Mouse (Mus musculus) heart, adult 8-10 months (tissue): ENCODE measurements around the gene Ift46. TPM values are rescaled to one million over a fixed set of nuclear protein-coding genes. Genes with fewer than 3 reads are reported as not detected.

Experiments used
- DNase-seq: peaks from one replicate; pipeline ENCODE4 v3.0.0; 2022; ENCODE audit warnings: low spot score
- total RNA-seq, 4 experiments: library from RNA; stranded (reverse); gene quantifications; 2 replicates each; pipeline ENCODE4 v1.2.4; 2022

Ift46 gene
- 10 to 100 TPM; 19.1 to 35.6 (median 22.8) TPM for total RNA-seq

DNA sequence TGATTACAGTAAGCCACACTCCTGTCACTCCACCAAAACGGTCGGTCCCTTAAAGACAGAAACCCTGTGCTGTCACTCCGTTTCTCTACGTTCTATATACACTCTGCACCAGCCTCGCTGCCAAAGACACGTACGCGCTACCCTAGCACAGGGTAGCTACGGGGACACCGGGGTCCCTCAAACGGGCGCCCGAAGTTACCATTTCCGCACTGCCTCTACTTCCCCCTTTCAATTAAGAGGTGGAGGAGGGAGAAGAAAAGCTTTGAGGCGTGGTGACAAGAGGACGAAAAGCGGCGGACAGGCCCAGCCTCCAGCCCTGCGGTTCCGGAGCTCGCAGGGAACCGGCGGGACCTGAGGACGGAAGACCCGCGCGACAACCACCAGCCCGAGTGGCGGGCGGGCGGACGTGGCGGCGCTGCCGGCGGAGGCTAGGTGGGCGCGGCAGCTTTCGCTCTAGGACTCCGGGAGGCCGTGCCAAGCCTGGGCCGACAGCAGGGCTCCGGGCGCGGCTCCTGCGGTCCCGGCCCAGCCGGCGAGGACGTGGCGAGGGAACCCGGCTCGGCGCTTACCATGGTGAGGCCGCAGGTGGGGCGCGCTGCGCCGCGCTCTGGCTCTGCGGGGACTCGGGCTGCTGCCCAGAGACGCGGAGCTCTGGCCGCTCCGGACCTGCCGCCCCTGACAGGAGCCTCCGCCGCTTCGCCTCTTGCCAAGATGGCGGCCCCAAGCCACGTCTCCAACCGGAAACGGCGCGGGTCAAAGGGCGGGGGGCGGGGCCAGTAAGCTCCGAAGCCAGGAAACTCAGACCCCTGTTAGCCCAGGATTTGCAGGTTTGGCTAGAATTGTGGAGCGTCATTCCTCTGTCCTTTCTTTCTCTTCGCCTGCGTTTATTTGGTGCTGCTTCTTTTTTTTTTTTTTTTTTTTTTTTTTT is at the start of gene Ift46, which contains the start of gene Arcn1:
Ift46 (plus strand) TSS at position 808 of the 928 bp plus-strand sequence.
Arcn1 (minus strand) TSS at position 745 of the 928 bp plus-strand sequence.
- peak; percentile 71 for DNase-seq

GRCm38 (mm10) chr9:44718937-44719631 is 48.6 kb upstream of the Ift46 start:
- no peak for DNase-seq

DNA sequence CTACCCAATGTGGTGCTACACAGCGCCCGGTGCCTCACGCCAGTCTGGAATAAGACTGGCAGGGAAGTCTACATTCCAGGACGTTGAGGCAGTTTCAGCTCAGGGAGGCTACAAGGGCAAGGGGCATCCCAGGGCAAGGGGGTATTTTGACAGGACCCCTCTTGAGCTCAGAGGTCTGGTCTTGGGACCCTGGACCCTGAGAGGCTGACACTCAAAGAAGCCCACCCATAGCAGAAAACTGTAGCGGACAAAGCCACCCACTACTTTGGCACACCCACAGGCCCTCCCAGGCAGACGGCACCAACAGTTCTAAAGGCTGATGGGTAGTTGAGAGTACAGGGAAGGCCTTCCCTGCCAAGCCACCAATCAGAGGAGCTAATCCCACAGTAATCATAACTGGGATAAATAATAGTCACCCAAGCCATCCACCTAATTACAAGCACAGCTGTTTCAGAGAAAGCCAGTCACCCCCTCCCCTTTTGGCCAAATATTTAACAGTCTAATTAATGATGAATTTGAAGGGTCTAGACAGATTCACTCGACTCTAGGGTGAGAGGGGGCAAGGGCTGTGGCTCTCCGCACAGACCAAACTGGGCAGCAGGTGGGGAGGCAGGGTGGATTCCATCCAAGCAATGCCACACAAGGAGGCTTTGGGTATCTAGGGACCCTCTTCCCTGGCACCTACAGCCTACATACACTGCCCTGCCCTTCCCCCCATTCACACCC is 47.9 kb upstream of the Ift46 start:
- DNase-seq = no peak

- no peak for DNase-seq
These were observed 47.2 kb upstream of the Ift46 start for GRCm38 (mm10) chr9:44720358-44721153.

DNA sequence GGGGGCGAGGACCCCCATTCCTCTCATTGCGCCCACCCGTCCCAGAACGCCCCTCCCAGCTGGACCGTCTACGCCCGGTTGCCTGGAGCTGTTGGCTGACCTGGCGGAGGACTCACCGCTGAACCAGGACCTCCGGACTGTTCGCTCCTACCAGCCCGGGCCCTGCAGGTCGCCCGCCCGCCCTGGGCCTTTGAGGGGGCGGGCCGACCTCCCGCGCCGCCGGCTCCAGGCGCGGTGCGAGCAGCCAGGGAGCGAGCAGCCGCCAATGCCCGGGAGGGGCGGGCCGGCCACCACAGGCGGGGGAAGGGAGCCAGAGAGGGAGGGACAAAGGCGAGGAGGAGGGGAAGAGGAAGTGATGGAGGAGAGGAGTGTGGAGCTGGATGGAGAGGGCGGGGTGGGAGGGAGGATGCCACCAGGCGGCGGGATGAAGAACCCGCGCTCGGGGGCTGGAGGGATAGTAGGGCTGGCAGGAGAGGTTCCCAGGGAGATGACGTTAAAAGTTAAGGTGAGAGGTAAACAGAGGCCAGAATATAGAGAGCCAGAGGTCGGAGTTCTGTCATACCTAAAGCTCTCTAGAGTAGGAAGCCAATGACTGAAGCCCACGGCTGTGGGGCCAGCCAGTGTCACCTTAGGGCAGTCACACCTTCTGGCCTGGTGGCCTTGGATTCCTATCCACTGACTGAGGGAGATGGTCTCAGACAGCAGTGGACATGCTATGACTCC is 46.4 kb upstream of the Ift46 start:
- peak; percentile 89 for DNase-seq

DNA sequence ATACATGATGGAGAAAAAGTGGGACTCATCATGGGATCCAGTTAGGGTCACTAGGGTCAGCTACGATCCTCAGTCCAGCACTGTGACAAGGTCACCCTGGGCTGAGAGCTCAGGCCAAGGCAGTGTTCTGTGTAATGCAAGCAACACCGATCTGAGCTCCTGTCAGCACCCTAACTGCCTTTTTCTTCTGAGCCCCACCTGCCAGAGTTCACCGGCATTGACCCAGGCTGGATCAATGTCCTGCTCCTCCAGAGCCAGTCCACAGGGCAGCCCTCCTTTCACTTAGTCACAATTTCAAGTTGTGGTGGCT is 45.9 kb upstream of the Ift46 start:
- DNase-seq = no peak

DNA sequence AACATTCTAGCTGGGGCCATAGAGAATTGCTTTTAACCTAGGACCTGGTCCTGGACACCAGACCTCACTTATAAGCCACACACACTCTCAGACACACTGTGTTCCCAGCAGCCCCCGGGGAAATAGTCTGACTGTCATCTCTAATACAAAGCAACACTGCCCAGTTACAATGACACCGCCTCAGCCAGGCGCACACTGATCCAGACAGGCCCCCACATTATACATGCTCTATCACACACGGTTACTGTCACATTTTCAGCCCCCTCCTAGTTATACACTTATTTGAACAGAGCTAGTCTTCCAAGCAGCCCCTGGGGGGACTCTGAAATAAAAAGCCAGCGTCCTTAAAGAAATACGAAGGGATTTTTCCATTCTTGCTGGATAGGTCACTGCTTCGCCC is 45.1 kb upstream of the Ift46 start:
- no peak for DNase-seq

DNA sequence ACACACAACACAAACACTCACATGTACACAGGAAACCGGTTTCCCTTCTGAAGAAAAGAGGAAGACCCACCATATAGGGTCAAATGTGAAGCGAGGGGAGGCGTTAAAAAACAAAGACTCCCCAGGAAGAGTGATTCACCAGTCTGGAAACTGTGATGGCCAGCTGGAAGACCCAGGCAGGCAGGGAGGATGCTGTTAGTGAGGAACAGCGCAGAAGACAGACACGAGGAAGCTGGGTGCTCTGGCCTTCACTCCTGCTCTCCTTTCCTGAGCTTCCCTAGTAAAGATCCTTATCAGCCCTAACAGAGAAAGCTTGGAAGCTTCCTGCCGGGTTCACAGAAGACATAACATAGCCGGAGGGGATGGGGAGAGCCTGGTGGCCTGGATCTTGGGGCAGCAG is 44.7 kb upstream of the Ift46 start:
- no peak for DNase-seq

DNA sequence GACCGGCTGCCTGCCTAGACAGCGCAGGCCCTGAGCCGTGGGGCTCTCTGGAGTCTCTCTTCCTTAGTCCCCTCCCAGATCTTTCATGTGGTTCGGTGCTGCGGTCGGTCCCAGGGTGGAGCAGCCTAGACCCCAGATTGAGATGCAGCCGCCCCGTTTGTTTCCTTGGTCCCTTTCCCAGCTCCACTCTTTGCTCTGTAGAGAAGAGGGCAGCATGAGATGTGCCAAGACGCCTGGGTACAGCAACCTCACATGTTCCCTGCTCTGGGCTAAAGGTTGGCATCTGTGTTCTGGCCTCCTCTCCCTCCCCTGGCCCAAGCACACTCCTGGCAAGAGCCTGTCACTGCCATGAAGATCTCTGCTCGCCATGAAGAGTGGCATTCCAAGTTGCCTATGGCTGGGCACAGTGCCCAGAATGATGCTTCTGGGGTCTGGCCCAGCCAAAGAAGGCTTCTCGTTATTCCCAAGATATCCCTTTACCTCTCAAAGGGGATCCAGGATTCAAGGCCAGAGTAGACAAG is 44.1 kb upstream of the Ift46 start:
- DNase-seq = no peak

- DNase-seq = no peak
These were observed 43.5 kb upstream of the Ift46 start for GRCm38 (mm10) chr9:44724223-44724622.

- DNase-seq = no peak
These were observed 43.0 kb upstream of the Ift46 start for GRCm38 (mm10) chr9:44724665-44725064.

- DNase-seq = no peak
These were observed 41.1 kb upstream of the Ift46 start for GRCm38 (mm10) chr9:44726431-44727146.

DNA sequence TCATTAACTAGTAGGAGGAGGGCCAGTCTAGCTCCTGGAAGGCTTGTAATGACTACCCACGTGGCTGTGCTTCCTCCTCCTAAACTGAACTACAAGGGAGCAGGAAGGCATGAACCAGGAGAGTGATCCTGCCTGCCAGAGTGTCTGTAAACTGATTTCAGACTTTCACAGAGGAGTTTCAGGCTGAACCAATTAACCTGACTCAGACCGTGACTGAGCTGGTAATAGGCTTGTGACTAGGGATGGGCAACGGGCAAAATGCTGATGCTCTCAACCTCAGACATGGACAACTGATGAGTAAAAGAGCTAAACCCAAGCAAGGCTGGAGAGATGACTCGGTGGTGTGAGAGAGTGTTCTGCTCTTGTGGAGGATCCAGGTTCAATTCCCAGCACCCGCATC is 40.3 kb upstream of the Ift46 start:
- no peak for DNase-seq

DNA sequence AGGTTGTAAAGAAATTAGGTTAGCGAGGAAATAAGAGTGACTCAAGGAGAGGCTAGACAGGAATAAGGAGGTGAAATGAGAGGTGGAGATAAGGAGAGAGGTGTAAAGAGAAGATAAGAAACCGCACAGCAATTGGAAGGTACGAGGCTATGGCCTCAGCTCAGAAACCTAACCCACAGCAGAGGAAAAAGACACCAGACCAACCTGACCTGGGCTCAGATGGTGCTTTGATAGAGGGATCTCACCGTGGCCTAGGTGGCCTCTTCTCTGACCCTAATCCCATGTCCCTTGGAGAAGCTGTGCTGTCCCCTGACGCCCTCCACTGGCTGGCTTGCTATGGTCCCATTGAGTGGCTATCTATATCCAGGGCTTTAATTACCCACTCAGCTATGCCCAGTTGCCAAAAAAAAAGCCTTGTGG is 35.6 kb upstream of the Ift46 start:
- DNase-seq = no peak

GRCm38 (mm10) chr9:44732921-44733530 is 34.7 kb upstream of the Ift46 start:
- DNase-seq = peak; percentile 66

DNA sequence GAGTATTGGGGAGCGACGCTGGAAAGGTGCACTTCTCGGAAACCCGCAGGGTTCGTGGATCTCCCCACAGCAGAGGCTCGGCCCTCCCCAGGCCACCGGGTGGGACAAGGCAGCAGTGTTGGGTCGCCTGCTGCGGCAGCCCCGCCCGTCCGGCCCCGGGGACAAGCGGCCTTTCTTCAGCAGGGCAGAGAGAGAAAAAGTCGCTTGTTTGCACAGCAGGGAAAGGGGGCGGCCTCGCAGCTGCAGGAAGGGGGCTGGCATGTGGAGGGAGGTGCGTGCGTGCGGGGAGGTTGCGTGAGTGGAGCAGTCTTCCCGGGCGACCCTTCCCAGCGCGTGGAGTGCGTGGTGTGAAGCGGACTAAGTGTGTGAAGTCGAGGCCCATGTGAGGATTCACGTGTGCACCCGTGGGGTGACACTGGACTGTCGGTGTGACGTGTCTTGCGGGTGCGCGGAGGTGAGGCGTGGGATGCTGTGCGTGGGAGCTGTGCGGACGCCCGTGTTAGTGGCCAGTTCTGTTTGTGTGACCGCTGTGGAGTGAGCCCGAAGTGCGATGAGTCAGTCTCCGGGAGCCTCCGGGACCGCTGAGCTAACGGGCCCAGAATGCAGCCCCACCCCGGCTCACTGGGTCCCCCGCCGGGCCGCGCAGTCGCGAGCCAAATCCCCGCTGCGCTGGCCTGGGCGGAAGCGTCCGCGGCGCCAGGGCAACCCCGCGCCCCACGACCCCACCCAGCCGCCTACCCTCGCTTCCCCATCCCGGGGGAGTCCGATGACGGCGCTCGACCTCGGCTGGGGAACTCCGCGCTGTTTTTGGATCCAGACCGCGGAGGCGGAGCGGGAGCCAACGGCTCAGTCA is 33.8 kb upstream of the Ift46 start:
- peak; percentile 79 for DNase-seq

DNA sequence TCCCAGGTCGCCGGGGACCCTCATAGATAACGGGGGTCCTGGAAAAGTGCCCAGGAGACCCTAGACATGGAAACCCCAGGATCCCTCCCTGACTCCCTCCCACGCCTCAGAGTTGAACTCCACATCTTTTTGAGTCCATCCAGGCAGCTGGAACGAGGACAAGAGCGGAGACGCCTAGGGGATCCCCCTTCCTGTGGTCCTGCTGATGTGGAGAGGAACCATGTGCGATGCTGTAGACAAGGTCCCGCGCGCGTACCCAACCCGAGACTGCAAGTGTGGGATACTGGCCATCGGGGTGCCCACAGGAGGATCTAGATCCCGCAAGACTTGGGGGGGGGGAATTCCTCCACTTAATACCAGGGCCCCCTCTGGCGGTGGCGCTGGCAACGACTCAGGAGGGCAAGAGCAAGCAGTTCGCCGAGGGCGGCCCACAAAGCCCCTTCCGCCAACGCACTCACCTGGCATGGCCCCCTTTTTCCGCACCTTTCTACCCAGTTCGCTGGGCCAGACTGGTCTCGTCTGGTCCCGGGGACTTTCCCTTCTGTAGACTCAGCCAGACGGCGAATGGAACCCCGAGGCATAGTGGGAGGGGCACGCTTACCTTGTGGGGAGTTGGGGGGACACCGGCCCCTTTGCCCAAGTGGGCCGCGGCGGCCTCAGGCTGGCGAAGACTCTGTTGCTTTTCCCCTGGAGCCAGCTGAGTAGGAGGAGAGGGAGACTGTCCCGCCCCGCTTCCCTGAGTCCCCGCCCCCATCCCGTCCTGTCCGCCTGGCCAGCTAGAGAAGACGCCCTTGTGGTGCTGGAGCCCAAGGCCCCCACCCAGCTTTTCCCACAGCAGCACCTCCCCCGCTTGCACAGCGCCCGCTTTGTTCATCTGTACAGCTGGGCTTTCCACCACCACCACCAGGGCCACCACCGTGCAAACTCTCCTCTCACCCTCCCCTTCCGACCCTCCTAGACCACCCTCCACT is 32.9 kb upstream of the Ift46 start, which contains the start of gene Phldb1:
Phldb1 (minus strand) TSS at position 675 of the 971 bp plus-strand sequence.
- peak; percentile 80 for DNase-seq
